Mouse (Mus musculus) spleen, adult 12 weeks (tissue): ENCODE data around the gene Gm9918.

Experiments used
- DNase-seq: peaks from one replicate; pipeline ENCODE4 v3.0.0; 2022; ENCODE audit warnings: low spot score

Gm9918 gene

GRCm38 (mm10) chr15:102245891-102246741 is 24.2 kb upstream of the Gm9918 start:
- DNase-seq, result peak; percentile 29

- DNase-seq, result peak; percentile 35
Measured at GRCm38 (mm10) chr15:102246866-102247251, 23.5 kb upstream of the Gm9918 start.

GRCm38 (mm10) chr15:102247252-102248130 is 22.9 kb upstream of the Gm9918 start:
- no peak for DNase-seq

DNA sequence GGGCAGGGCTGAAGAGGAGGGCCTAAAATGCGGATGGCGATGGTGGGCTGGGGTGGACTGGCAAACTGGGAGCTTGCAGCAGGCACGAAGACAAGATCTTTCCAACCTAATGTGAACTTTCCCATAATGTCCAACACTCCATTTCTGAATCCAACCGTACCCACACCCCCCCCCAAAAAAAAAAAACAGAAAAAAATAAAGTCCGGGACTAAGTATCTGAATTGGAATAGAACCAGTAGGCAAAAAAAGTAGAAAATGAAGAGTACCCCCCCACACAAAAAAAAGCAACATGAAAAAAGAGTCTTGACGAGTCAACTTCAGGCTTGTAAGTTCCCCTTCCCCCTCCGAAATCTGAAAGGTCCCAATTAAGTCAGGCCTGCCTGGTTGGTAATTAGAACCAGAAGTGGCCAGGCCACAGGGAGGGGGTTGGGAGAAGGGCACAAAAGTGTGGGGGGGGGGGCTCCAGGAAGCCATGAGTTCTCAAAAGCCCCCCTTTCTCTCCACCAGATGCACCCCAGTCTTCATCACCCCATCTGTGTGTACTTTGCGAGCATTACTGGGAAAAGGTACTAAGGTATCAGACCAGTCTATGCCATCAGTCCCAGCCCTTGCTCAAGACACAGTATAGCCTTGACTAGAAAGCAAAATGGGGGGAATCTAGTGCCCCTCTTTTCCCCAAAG is 22.1 kb upstream of the Gm9918 start:
- no peak for DNase-seq

GRCm38 (mm10) chr15:102248812-102249191 is 21.6 kb upstream of the Gm9918 start:
- no peak for DNase-seq

- DNase-seq, result no peak
Measured at GRCm38 (mm10) chr15:102249251-102249691, 21.1 kb upstream of the Gm9918 start.

- no peak for DNase-seq
Measured at GRCm38 (mm10) chr15:102249967-102250366, 20.4 kb upstream of the Gm9918 start.

DNA sequence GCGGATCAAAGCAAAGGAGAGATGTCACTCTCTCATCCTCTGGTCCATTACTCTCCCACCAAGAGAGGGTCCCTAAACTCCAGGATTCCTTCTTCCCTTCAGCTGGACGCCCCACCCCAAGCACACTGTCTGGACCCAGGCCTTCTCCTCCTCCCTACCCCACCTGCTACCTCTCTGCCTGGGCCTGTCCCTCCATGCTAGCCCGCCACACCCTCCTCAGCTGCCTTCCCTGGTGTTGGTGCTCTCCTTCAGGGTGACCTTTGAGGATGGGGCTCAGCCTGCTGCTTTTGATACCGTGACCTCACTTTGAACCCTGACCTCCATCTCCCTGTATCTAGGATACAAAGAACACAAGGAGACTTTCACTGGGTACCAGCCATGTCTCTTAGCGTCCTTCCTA is 19.8 kb upstream of the Gm9918 start:
- no peak for DNase-seq

DNA sequence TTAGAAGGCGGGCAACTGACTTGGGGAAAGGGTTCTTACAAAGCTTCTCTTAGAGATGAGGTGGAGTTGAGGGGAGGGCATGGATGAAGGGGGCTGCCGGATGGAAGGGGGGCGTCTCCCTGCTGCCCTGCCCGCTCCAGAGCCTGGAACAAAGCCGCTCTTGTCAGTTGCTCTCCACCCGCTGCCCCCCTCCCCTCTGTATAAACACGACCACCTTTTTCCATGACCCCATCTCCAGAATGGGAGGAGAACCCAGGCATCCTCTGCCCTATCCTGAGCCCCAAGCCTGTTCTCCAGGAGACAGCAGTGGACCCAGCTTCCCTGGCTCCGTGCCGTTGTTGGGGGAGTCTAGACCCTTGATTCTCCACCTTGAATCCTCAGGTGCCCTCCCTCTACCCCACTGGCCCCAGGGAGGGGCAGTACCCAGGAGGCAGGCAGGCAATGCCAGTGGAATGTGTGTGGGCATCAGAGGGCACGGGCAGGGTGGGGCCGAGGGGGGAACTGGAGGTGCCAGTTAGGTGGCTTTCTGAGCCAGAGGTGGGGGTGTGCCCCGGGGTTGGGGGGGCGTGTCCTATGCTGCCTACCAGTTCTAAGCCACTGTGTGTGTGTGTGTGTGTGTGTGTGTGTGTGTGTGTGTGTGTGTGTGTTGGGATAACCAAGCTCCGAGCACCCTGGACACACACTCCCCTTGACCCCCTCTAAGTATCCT is 14.7 kb upstream of the Gm9918 start:
- DNase-seq, result no peak

DNA sequence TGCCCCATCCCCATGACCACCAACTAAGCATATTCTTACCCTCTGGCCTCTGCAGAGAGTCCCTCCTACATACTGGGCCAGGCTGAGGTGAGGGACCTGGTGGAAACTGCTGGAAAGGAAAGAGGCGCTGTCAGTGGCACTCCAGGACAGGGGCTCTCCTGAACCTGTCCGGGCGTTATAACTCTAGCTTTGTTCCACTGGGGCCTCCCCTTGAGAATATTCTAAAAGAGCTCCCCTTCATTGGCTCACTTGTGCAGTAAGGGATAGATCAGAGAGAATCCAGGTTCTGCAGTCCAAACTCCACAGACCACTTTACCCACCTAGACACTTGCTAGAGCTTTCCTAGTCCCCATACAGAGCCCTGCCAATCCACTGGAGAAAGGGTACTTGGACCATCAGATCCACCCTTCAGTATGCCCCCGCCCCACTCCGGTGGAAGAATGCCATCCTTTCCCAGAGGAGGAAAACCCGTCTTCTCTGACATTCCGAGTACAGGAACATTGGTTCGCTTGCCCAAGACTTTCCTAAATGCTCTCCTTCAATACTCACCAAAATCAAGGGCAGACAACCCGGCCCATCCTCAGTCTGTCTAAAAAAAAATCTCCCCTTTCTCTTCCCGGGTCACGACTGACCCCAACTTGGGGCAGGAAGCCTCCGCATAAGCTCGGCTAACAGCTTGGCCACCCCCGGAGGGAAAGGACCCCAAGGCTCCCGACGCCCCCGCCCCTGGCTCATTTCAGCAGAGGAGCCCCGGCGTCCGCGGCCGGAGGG is 13.7 kb upstream of the Gm9918 start:
- no peak for DNase-seq

- no peak for DNase-seq
Measured at GRCm38 (mm10) chr15:102257202-102258075, 12.9 kb upstream of the Gm9918 start, which contains the start of gene Rarg. TSS of gene Rarg (minus strand) at chr15:102257517.

DNA sequence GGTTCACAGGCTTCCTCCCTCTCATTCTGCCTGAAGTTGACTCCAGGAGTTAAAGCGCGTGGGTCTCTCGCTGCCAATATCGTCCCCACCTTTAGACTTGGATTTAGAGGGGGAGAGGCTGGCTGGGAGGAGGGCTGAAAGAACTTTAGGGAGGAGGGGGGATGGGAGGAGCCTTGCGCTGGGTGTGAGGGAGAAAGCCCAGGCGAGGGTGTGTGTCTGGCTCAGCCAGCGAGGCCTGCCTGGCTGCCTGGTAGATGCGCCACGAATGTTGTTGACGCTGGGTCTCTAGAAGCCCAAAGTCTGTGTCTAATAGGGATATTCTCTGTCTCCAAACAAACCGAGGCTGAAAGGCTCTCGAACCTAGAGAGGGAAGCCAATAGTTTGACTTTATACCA is 12.3 kb upstream of the Gm9918 start:
- DNase-seq, result no peak

DNA sequence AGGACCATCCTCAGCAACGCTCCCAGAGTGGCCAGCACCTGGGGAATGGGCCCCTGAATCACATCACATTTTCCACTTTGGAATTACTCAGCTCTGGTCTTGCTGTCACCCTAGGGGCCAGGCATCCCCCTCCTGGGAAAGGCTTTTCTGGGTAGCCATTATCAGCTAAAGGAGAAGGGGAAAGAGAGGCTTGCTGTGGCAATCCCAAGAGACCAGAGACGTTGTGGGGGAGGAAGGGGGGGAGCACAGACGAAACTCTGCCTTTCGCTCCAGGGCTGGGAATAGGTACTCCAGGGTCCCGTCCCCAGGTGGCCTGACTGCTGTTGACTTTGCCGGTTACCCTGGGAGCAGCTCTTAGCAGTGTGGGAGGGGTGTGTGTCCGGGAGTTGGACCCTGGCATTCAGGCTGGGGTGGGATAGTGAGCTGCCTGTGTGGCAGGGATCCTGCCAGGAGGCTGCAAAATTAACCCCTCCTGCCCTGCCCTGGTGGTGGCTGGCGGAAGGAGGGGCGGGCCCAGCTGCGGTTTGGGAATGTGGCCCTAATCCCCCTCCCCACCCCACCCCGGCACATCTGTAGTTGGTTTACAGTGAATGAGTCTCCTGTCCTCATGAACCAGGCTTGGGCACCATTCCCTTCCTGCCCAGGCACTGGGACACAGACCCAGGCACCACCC is 11.6 kb upstream of the Gm9918 start:
- no peak for DNase-seq

- DNase-seq, result no peak
Measured at GRCm38 (mm10) chr15:102262582-102262981, 7.8 kb upstream of the Gm9918 start.

DNA sequence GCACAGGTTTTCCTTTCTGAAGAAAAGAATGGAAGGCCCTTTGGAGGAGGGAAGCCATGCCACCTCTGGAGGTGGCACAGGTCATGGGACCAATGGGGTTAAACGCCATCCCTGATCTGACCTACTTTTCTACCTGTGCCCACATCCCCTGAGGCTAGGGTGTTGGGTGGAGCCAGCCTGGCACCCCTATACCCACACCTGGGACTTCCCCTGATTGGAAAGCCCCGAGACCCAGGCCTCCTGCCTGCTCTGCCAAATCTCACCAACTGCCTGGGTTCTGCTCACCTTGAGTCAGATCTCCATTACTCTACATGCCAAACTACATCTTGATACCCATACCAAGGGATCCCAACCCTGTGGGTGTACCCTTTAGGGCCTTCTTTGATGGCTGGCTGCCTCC is 7.3 kb upstream of the Gm9918 start:
- DNase-seq, result no peak

- no peak for DNase-seq
Measured at GRCm38 (mm10) chr15:102265548-102265947, 4.8 kb upstream of the Gm9918 start.

DNA sequence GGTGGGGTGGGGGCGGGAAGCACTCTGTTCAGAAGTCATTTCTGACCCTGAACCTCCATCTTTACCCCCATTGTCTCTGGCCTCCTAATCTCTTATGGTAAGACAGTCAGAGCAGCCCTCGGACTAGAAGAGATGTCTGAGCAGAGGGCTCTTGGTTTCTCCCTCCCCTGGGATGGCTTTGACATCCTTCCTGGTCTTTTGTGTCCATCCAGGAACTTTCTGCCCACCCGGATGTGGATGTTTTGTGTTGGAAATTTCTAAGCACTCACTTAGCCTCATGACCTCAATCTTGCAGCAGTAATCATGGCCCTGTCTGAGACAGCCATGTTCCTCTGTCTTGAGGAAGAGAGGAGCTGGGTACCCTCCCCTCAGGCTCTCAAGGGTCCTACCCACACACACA is 1.1 kb downstream of the Gm9918 start:
- no peak for DNase-seq

- no peak for DNase-seq
Measured at GRCm38 (mm10) chr15:102273982-102274716, 3.8 kb downstream of the Gm9918 start.

GRCm38 (mm10) chr15:102278726-102279091 is 8.3 kb downstream of the Gm9918 start:
- no peak for DNase-seq
